Mouse (Mus musculus) adrenal gland, adult 18-20 months (tissue): Measurements from ENCODE around the gene N4bp1. TPM values are rescaled to one million over a fixed set of nuclear protein-coding genes. Genes with fewer than 3 reads are reported as not detected.

ENCODE experiments used
- DNase-seq, 2 experiments: peaks; one replicate each; pipeline ENCODE4 v3.0.0; 2021 to 2022; ENCODE audit warnings: low spot score in 2 of 2
- total RNA-seq, 2 experiments: library from RNA; stranded (reverse); gene quantifications; 1 replicate in 1 of 2; 2 replicates in 1 of 2; pipeline ENCODE4 v1.2.3; 2021

N4bp1 gene
- total RNA-seq, 2 experiments from 2014 or later, result 25.4 to 42.8 TPM

DNA sequence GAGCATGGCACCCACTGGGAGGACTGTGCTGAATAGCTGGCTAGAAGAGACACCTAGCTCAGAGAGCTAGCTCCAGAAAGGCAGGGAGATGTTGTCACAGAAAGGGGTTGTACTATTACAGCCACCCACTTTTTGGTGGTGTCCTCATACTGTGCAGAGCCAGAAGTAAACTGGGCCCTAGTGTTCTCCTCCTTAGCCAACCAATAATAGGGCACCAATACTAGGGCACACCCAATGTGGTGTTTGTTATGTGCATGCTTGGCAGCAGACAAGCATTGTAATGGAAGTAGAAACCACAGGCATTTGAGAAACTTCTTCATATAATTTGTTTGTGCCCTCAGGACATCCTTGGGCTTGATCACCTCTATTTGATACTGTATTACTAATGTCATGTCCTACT lies 58.5 kb downstream of the N4bp1 start:
- no peak for DNase-seq

DNA sequence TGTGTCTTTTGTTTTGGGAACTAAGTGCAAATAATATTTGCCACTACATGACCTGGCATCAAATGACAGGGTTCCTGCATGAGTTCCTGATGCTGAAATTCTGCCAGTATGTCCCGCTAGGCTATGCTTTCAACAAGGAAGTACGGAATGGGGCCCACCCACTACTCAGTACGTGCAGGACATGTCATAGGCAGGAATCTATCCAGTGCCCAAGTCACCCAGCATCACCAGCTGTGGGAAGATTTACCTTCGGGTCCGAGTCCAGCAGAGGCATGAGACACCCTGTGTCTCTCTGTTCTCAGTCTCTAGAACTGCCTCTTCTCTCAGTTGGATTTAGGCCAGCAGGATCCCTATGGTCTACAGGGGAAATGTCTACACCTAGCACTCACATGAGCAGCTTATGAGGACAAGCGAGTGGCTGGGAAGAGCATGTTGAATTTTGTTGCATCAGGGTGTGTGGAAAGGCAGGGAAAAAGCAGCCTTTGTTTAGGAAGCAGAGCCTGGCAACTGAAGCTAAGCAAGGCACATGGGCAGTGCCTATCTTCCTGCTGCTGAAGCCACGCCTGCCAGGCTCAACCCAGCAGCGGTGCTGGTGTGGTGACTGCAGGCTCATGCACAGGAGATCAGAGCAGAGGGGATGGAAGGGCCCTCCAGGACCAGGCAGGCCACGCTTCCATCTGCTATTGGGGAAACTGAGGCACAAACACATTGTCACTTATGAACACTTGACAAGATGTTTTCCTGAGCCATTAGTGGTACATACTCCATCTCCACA lies 59.2 kb downstream of the N4bp1 start:
- no peak for DNase-seq

DNA sequence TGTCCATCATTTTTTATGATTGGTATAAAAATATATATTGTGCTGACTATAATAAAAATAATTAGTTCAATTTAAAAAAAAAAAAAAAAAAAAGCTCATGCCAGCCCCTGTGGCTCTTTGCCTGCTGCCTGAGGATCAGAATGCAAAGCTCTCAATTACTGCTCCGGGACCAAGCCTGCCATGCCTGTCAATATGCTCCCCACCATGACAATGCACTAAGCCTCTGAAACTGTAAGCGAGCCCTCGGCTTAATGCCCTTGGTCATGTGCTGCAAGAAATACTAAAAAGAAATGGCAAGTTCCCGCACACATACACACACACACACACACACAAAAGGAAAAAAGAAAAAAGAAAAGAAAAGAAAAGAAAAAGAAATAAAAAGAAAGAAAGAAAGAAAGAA lies 60.3 kb downstream of the N4bp1 start:
- DNase-seq, result no peak

DNA sequence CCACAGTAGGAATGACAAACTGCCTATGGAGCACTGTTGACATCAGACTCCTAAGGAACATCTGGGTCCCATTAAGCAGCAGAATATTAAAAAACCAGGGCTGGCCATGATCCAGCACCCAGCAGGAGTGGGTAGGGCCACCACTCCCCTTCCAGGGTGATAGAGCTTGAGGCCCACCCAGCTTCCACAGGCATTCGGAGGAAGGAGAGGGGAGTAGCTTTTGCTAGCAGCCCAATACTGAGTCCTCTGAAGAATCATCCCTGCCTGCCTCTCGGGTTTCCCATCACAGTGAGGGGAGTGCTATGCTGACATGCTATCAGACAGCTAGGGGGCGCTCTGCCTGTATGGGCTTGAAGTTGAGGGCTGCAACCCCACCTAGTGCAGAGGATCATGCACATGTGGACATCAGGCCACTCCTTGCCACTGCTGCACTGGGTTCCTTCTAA lies 64.3 kb downstream of the N4bp1 start:
- DNase-seq, result peak; percentile 15 to 53

DNA sequence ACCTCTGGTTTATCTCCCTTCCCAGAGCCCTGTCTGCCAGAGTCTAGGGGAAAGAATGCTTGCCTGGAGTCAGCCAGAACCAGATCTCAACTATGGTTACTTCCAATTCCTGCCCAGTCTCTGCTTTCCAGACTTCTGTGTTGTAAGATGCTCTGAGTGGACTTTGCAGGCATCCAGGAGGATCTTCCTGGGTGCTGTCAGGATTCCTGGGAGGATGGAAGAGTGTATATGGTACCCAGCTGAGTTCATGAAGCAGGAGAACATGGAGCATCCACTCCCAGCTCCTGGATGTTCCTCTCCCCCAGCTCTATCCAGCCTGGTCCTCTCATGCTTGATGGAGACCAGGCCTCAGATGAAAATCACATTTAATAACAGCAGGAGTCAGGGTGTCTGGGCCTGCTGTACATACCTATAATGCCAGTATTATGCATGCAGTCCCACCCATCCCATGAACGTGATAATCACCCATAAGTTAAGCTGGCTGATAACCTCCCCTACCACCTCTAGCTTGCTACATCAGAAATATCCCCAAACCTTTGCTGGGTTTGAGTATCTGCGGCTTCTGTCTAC lies 64.8 kb downstream of the N4bp1 start:
- DNase-seq, result no peak

DNA sequence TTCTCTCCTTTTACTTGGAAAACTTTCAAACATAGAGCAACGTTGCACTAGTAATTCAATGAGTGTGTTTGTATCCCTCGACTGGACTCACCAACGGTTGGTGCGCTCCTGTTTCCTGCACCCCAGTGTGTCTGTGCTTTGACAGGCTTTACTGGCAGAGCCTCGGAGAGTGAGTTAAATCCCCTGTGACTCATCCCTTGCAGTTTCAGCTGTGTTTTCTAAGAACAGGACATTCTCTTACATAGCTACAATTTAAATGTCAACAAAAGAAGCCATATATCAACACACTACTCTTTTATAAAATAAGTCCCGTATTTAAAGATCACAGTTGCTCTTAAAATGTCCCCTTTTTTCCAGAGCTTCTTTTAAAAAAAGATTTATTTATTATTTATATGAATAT lies 65.6 kb downstream of the N4bp1 start:
- no peak for DNase-seq

DNA sequence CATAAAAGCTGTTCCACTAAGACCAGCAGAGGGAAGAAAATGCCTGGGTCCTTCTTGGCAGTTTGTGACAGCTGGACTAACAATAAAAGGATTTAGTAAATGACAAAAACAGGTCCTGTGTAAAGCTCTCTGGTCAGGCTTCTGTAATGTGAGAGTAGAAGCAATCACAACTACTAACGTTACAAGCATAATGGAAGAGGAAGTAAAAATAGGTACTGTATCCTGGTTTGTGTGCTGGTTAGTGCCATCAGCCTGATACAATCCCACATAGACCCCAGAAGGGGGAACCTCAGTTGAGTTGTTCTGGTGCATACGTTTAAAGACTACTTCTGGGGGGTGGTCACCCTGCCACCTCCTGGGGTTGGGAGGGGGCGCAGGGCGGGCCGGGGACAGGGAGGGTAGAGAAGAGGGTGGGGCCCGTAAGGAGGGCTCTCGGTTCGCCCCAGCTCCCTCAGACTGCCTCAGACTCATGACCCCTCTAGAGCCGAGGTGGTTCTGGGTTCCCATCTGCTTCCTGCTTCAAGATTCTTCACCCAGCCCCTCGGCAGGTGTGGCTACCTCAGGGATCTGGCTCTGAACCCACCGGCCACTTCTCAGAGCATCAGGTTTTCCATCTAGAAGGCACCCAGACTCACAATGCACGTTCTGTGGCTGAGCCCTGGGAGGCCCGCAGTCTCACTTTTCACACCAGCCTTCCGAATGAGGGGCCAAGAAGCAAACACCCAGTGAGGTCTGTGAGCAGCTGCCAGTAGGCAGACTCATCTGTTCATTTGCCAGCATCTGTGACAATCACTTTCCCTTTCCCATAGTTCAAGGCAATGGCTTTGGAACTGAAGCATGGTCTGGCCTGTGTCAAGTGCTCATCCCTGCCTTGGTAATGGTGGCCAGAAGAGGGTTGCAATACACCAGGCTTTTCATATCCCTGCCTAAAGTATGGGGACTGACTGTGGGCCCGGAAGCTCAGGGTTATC lies 75.8 kb downstream of the N4bp1 start:
- peak in 1 of 2 experiments; percentile 6 for DNase-seq

DNA sequence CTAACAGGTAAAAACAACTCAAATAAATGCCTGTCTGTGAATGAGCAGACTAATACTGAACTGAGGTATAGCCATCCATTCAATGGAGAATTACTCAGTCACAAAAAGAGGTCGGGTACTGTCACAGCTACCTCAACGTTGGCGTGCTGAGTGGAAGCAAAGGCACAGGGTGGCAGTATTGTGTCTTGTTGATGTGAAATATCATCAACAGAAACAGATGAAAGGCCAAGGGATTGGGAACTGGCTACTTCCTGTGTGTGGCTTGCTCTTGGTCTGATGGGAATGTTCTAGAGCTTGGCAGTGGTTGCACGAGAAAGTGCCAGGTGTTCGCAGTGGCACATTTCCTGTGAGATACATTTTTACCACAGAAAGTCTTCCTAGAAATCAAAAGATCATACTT lies 76.8 kb downstream of the N4bp1 start:
- peak in 1 of 2 experiments; percentile 8 for DNase-seq

DNA sequence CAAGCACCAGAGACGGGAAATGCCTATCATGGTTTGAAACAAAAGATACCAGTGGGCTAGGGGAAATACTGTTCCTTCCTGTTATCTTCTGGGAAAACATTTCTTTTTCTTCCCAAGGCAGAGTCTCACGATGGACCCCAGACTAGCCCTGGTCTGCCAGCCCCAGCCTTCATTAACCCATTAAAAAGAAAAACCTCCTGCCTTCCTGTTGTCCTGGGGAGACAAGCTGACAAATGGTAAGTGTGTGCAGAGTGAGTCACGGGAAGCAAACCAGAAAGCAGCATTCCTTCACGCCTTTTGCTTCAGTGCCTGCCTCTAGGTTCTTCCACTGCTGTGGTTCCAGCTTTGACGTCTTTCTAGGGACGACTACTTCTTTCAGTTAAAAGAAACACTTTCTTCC lies 83.1 kb downstream of the N4bp1 start:
- no peak for DNase-seq

DNA sequence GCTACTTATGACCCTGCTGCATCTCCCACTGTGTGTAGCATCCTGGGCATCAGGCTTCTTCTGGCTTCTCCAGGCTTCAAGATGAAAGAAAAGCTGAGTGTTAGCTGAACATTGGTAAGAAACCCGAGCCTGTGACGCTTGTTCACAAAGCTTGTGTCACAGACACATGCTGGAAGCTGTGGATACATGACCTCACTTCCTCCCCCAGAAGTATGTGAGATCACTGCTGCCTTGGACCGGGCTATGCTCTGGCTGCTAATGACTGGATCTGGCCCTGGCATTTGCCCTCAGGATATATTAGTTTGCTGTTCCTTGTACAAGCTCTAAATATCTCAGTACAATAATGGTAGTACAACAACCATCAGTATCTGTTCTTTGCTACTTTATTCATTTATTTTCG lies 84.1 kb downstream of the N4bp1 start:
- DNase-seq, result no peak

DNA sequence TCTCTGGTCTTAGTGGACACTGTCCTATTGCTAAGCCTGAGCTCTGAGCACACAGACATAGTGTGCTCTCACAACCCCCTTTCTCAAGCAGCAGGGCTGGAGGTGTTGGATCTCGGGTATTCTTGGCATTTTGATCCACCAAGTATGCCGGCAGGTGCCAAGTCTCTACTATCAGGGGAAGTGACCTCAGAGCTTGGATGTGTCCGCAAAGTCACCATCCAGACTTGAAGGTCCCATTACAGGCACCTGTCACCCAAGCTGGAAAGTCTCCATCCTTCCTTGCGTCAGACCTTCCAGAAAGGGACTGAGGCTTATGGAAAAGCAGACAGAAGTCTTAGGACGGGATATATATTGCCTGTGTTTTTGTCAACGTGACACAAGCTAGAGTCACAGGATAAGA lies 86.9 kb downstream of the N4bp1 start:
- no peak for DNase-seq

DNA sequence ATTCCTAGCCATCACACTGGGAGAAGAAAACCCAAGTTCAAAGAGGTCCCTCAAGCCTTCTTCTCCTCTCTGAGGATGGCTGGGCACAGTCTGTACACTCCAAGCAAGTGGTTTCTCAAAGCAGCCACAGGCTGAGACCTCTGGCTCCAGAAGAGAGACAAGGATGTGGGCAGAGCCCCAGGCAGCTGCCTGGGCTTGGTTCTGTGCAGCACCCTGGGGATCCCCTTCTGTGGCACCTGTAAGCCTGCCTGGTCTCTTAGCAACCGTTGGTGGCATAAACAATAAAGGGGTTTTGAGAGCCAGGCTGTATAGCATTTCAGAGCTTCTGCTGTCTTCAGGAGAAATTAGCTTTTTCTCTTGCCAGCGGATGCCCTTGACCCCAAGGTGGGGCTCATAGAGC lies 87.4 kb downstream of the N4bp1 start:
- DNase-seq, result no peak

DNA sequence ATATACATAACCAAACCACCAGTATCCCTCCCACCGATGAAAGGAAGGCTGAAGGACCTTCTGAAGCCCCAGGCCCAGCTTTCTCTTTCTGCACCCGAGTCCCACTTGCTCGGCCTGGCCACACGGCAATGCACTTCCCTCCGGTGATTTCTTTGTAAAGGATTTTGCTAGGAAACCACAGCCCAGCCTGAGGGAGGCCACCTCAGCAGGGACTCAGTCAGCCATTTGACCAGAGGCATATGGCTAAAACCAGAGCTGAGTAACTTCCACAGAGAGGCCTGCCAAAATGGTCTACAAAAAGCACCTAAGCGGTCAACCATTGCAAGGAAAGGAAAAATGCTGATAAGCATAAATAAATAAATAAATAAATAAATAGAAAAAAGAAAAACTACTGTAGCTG lies 90.3 kb downstream of the N4bp1 start:
- DNase-seq, result no peak

DNA sequence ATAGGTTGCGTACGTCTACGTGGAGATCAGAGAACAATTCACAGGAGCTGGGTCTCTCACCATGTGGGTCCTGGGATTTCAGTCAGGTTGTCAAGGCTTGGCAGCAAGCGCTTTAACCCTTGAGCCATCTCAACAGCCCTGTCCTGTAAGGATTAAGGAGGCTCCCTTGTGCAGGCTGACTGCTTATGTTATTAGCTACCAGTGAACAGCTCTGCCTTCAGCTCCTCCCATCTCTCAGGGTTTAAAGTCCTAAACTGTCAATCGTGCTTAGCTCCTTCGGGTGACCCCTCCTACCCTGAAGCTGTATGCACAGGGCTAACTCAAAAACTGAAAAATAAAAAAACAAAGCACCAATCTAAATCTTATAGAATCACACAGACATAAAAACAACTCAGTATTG lies 93.5 kb downstream of the N4bp1 start:
- DNase-seq, result no peak

DNA sequence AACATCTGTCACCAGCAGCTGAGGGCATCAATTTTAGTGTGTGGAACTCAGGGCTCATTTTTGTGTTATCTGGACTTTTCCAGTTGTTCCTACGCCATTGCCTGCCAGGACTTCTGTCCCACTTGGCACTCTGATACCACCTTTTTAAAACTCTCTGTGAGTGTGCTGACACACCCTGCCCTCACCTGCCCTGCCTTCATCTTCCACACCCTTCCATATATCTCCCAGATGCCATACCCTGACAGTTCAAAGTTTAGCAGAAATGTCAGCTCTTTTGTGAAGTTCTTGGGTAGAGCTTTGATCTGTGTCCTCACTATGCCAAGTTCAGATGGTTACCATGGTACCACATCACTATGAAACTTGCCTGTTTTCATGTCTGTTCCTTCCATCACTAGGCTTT lies 95.5 kb downstream of the N4bp1 start:
- DNase-seq, result no peak

DNA sequence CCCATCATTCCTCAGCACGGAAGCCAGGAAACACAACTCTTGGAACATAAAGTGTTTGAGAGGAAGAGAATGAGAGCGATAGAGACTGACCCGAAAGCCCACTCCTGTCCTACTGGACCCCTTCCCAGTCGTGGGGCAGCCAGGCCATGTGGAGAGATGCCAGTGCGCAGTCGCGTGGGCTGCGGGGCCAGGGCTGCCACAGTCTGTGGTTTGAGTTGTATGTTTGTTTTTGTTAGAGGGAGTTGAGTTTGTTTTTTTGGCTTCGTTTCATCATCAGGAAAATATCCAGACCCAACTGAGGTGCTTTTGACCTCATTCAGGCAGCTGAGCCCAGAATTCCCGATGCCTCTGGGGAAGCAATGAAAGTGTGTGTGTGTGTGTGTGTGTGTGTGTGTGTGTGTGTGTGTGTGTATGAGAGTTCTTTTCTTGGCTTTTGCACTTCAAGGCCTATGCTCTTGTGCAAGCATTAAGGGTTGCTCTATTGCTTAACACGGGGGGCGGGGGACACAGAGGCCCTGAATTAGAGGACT lies 97.1 kb downstream of the N4bp1 start:
- DNase-seq, result no peak

DNA sequence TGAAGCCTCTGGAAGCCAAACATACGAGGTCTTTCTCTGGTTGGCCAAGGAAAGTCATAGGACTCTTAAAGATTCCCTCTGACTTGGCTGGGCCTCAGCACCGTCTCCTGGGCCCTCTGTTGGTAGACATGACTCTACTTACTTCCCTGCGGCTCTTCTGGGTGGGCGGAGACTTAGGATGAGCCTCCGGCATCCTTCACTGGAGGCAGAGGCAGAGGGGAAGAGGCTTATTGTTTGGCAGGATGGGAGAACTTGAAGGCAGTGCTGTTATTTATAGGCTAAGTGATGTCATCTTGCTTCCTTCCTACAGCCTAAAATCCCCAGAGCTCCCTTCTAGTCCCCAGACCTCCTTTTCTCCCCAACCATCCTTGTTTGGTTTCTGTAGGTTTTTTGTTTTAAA lies 98.6 kb downstream of the N4bp1 start:
- DNase-seq, result no peak

DNA sequence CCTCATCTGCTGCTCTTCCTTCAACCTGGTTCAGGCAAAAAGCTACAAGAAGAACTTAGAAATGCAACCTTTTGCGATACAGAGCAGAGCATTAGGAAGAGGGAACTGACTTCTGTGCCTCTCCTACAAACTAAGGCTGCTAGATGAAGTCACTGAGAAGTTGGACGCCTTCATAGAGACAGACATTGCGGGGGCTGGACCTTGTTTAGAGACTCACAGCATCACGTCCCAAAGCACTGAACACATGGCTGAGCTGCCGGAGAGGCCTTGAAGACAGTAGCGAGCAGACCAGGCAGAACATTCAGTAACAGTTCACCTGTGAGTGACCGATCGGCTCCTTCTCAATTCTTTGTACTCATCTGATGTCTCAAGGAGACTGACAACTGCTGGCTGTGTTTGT lies 104.0 kb downstream of the N4bp1 start:
- DNase-seq, result no peak

DNA sequence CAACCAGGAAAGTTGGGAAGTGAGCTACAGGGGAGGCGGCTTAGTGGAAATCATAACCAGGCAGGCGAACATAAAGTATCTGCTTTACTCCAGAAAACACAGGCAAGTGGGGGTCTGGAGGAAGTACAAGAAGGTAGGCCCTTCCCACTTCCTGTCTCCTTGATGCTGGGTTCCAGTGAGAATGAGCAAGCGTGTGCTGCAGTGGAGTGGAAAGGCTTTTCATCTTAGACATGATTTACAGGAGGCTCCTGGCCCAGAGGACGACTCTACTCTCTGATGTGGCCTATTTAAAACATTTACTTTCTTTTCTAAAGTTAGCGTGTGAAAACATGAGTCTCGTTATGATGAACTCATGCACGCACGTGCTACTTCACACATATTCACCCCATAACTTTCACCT lies 105.9 kb downstream of the N4bp1 start:
- no peak for DNase-seq

DNA sequence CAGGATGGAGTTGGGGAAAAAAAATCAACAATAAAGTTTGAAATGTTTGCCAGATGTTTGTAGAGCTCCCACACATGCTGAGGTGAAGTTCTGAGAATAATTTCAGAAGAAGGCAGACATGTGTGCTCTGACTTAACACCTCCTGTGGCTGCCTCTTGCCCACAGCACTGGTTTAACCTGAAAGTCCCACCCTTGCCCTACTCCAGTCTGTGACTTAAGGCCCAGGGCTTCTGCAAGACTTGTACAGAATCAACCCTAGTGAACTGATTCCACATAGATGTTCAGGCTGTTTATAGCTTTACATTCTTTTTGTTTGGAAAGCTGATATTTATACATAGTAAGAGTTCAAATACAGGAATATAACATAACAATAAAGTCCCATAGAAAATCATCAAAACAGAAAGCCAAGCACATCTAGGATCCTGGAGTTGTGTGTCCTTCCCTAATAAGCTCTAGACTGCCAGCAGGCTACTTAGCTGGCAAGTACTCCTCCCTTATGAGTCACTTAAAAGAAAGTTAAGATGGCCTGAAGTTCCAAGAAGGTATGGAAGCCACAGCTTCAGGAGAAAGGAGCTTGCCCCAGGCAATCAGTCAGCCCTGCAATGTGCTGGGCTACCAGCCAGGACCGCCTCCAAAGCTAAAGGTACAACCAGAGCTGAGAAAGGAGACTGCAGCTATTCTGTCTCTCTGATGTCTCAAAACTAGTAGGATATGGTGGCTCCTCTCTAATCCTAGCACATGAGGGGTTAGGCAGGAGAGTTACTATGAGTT lies 114.9 kb downstream of the N4bp1 start:
- DNase-seq, result no peak

DNA sequence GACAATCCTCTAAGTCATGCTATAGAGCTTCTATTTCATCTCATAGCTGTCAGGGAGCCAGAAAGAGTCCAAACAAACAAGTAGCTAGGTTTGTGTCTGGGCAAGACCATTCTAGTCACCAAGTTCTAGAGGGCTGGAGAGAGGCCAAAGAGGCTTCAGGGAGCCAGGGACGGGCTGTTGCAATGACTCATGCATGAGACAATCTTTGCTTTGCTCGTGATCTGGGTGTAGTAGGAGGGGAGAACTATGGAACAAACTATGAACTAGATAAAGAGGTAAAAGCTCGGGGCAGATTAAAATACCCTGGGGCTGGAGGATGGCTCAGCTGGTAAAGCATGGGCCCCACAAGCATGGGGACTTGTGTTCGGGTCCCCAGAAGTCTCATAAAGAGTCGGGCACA lies 116.6 kb downstream of the N4bp1 start:
- peak; percentile 51 to 52 for DNase-seq
